Mouse (Mus musculus) myocyte (in vitro differentiated cells): ENCODE results near the gene Tnr. TPM values are rescaled to one million over a fixed set of nuclear protein-coding genes. Genes with fewer than 3 reads are reported as not detected.

Experiments used
- H3K27me3 ChIP-seq: one replicate; pipeline ENCODE4 v1.6.1; 2011; ENCODE audit not compliant: control insufficient read depth, insufficient read depth, insufficient read length
- H3K36me3 ChIP-seq: one replicate; pipeline ENCODE4 v1.6.1; 2011; ENCODE audit not compliant: control insufficient read depth, insufficient read depth
- H3K4me2 ChIP-seq: one replicate; pipeline ENCODE4 v1.6.1; 2011; ENCODE audit warnings: low read depth, control low read depth
- H3K4me3 ChIP-seq: one replicate; pipeline ENCODE4 v1.5.1; 2011; ENCODE audit warnings: mild to moderate bottlenecking, control low read depth, moderate library complexity
- H3K79me2 ChIP-seq: one replicate; pipeline ENCODE4 v1.6.1; 2011; ENCODE audit not compliant: control insufficient read depth, insufficient read depth
- H3ac ChIP-seq: one replicate; pipeline ENCODE4 v1.6.1; 2011; ENCODE audit not compliant: control insufficient read depth, insufficient read length
- CEBPB ChIP-seq: IDR thresholded peaks from 2 replicates; pipeline ENCODE4 v1.6.1; 2011; ENCODE audit warnings: mild to moderate bottlenecking, moderate library complexity; ENCODE audit not compliant: poor library complexity, insufficient read depth, severe bottlenecking
- E2F4 ChIP-seq: IDR thresholded peaks from one replicate; pipeline ENCODE4 v1.6.1; 2011; ENCODE audit warnings: mild to moderate bottlenecking, control low read depth, moderate library complexity; ENCODE audit not compliant: insufficient read depth
- MAX ChIP-seq: IDR thresholded peaks from one replicate; pipeline ENCODE4 v1.6.1; 2011; ENCODE audit warnings: low read depth, mild to moderate bottlenecking, control low read depth
- MYOD1 ChIP-seq, 3 experiments: IDR thresholded peaks; one replicate each; pipeline ENCODE4 v1.6.1; 2011; ENCODE audit warnings: control low read depth in 2 of 3, low read depth in 2 of 3, mild to moderate bottlenecking in 2 of 3, moderate library complexity in 1 of 3; ENCODE audit not compliant: insufficient read length in 2 of 3, control insufficient read depth in 1 of 3
- MYOG ChIP-seq, 3 experiments: IDR thresholded peaks; one replicate each; pipeline ENCODE4 v1.6.1; 2011; ENCODE audit warnings: control low read depth in 2 of 3, low read depth in 2 of 3, mild to moderate bottlenecking in 2 of 3; ENCODE audit not compliant: insufficient read length in 2 of 3, control insufficient read depth in 1 of 3, insufficient read depth in 1 of 3
- POLR2A ChIP-seq: IDR thresholded peaks from one replicate; pipeline ENCODE4 v1.6.1; 2011; ENCODE audit warnings: low read depth, mild to moderate bottlenecking, control low read depth, moderate library complexity; ENCODE audit not compliant: insufficient read length
- POLR2AphosphoS2 ChIP-seq: IDR thresholded peaks from one replicate; pipeline ENCODE4 v1.6.1; 2011; ENCODE audit warnings: low read depth, control low read depth; ENCODE audit not compliant: insufficient read length
- REST ChIP-seq: IDR thresholded peaks from one replicate; pipeline ENCODE4 v1.6.1; 2011; ENCODE audit warnings: mild to moderate bottlenecking, control low read depth, moderate library complexity; ENCODE audit not compliant: insufficient read depth, insufficient read length
- SRF ChIP-seq: IDR thresholded peaks from one replicate; pipeline ENCODE4 v1.6.1; 2011; ENCODE audit warnings: low read depth; ENCODE audit not compliant: control insufficient read depth, insufficient read length
- TCF12 ChIP-seq: IDR thresholded peaks from one replicate; pipeline ENCODE4 v1.6.1; 2011; ENCODE audit warnings: mild to moderate bottlenecking, control low read depth; ENCODE audit not compliant: poor library complexity, insufficient read depth, severe bottlenecking
- TCF3 ChIP-seq: IDR thresholded peaks from one replicate; pipeline ENCODE4 v1.6.1; 2011; ENCODE audit warnings: low read depth, control low read depth; ENCODE audit not compliant: insufficient read length
- USF1 ChIP-seq: IDR thresholded peaks from one replicate; pipeline ENCODE4 v1.6.1; 2011; ENCODE audit warnings: low read depth, mild to moderate bottlenecking, control low read depth, moderate library complexity
- polyA plus RNA-seq: library from polyadenylated mRNA; unstranded; fragments of >200 nt; fragmentation: generic; extraction: Trizol; gene quantifications from one replicate; pipeline ENCODE4 v1.2.1, GENCODE M21; 2012; ENCODE audit warnings: missing spikeins

Gene Tnr
- polyA plus RNA-seq, 1 experiment, result 0.02 TPM

GRCm38 (mm10) chr1:159674240-159674639 is 150.7 kb downstream of the Tnr start:
- no peaks in the 10 kb centered on the region for H3K79me2 ChIP-seq
- no peaks in the 10 kb centered on the region for H3K36me3 ChIP-seq
- no peak overlapping the region for H3K4me2 ChIP-seq
- TF ChIP-seq CEBPB (no peak), E2F4 (no peak), SRF (no peak), REST (no peak), TCF3 (no peak), TCF12 (no peak), MAX (no peak), POLR2A (no peak), USF1 (no peak), MYOG (IDR thresholded peaks at IDR 0.05; ENCODE audit: control insufficient read depth in 1 of 3, insufficient read depth in 1 of 3, insufficient read length in 2 of 3, low read depth in 2 of 3) (no peak)
- no peak overlapping the region for H3K4me3 ChIP-seq
- no peak overlapping the region for H3ac ChIP-seq
- no peaks in the 10 kb centered on the region for H3K27me3 ChIP-seq

- Histone ChIP-seq H3K4me3 (no peak overlapping the region), H3K27me3 (no peaks in the 10 kb centered on the region), H3K4me2 (no peak overlapping the region), H3K79me2 (no peaks in the 10 kb centered on the region), H3ac (no peak overlapping the region), H3K36me3 (no peaks in the 10 kb centered on the region)
- TF ChIP-seq TCF12 (no peak), E2F4 (no peak), POLR2A (no peak), MYOD1 (IDR thresholded peaks at IDR 0.05; ENCODE audit: control insufficient read depth in 1 of 3, insufficient read length in 2 of 3, low read depth in 2 of 3) (no peak), REST (no peak), MYOG (IDR thresholded peaks at IDR 0.05; ENCODE audit: control insufficient read depth in 1 of 3, insufficient read depth in 1 of 3, insufficient read length in 2 of 3, low read depth in 2 of 3) (no peak), CEBPB (no peak), SRF (no peak), TCF3 (no peak), USF1 (no peak), POLR2AphosphoS2 (no peak)
Observed at GRCm38 (mm10) chr1:159675472-159675871, 151.9 kb downstream of the Tnr start.

GRCm38 (mm10) chr1:159678221-159678935 is 154.8 kb downstream of the Tnr start:
- Histone ChIP-seq H3K27me3 (no peaks in the 10 kb centered on the region), H3K79me2 (no peaks in the 10 kb centered on the region), H3ac (no peak overlapping the region), H3K36me3 (no peaks in the 10 kb centered on the region), H3K4me3 (no peak overlapping the region), H3K4me2 (no peak overlapping the region)
- TF ChIP-seq MYOD1 (IDR thresholded peaks at IDR 0.05; ENCODE audit: control insufficient read depth in 1 of 3, insufficient read length in 2 of 3, low read depth in 2 of 3) (no peak), TCF3 (no peak), USF1 (no peak), REST (no peak), SRF (no peak), E2F4 (no peak), POLR2A (no peak), MAX (no peak), CEBPB (no peak), POLR2AphosphoS2 (no peak), MYOG (IDR thresholded peaks at IDR 0.05; ENCODE audit: control insufficient read depth in 1 of 3, insufficient read depth in 1 of 3, insufficient read length in 2 of 3, low read depth in 2 of 3) (no peak), TCF12 (no peak)

GRCm38 (mm10) chr1:159681252-159681651 is 157.7 kb downstream of the Tnr start:
- no peak overlapping the region for H3ac ChIP-seq
- H3K27me3 ChIP-seq, result no peaks in the 10 kb centered on the region
- TF ChIP-seq E2F4 (no peak), MYOG (IDR thresholded peaks at IDR 0.05; ENCODE audit: control insufficient read depth in 1 of 3, insufficient read depth in 1 of 3, insufficient read length in 2 of 3, low read depth in 2 of 3) (no peak), MAX (no peak), TCF12 (no peak), POLR2AphosphoS2 (no peak), MYOD1 (IDR thresholded peaks at IDR 0.05; ENCODE audit: control insufficient read depth in 1 of 3, insufficient read length in 2 of 3, low read depth in 2 of 3) (no peak), POLR2A (no peak), TCF3 (no peak), USF1 (no peak), SRF (no peak), REST (no peak)
- H3K4me2 ChIP-seq, result no peak overlapping the region
- H3K79me2 ChIP-seq, result no peaks in the 10 kb centered on the region
- no peak overlapping the region for H3K4me3 ChIP-seq
- H3K36me3 ChIP-seq, result no peaks in the 10 kb centered on the region
